Mouse (Mus musculus) E14TG2a.4 (cell line): Measurements from ENCODE around the gene Pank4.

Source experiments
- CTCF ChIP-seq: conservative IDR thresholded peaks from 2 replicates; pipeline ENCODE4 v1.5.1; 2014; ENCODE audit warnings: low read length
- NANOG ChIP-seq: IDR thresholded peaks from 2 replicates; pipeline ENCODE4 v1.6.1; 2014; ENCODE audit warnings: borderline replicate concordance, low read length, mixed read lengths
- POU5F1 ChIP-seq: IDR thresholded peaks from 2 replicates; pipeline ENCODE4 v1.6.1; 2014; ENCODE audit warnings: low read length, borderline replicate concordance

DNA sequence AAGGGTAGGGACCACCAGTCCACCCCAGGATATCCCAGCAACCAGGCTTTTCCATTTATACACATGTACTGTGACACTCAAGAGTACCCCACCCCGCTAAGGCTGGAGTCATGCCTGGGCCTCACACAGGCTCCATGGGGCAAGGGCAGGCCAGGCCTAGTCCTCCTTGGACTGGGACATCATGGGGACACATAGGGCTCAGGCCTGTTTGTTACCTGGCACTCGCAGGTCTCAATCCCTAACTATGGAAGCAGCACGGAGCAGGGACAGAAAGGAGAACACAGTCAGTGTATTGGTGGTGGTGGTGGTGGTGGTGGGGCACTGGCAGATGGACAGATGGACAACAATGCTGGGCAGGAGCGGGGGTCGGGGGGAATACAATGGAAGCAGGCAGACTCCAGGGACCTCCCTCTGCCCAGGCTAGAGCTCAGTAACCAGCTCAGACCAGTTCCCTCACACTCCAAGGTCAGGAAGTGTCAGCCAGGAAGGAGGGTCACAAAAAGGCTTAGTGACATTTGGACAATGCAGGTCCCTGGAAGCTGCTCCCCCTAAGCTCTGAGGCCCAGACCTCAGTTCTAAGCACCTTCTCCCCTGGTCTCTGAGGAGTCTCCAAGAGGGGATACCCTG lies 21.3 kb downstream of the Pank4 start:
- no peak for TF ChIP-seq CTCF
- no peak for TF ChIP-seq POU5F1
- no peak for TF ChIP-seq NANOG
